Mouse (Mus musculus): ENCODE measurements around the gene Camkk2.

Gene Camkk2

DNA sequence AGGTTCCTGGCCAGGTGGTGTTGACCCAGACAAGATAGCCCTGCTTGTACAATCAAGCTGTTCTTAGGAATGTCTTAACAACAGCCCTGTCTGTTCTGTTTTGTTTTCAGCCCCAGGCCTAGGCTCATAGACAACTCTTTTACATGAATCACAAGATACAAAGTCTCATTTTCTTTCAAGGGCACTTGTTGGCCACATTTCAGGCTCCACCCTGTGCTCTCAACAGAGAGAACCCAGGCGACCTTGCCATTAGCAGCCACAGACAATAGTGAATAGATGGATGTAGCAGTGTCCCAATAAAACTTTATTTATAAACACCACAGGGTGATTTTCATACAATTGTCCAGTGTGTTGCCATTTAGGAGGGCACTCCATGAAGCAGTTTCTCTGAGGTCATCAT is 2.9 kb upstream of the Camkk2 start:
- DNase-seq (ENCODE audit: low spot score), result no peak

DNA sequence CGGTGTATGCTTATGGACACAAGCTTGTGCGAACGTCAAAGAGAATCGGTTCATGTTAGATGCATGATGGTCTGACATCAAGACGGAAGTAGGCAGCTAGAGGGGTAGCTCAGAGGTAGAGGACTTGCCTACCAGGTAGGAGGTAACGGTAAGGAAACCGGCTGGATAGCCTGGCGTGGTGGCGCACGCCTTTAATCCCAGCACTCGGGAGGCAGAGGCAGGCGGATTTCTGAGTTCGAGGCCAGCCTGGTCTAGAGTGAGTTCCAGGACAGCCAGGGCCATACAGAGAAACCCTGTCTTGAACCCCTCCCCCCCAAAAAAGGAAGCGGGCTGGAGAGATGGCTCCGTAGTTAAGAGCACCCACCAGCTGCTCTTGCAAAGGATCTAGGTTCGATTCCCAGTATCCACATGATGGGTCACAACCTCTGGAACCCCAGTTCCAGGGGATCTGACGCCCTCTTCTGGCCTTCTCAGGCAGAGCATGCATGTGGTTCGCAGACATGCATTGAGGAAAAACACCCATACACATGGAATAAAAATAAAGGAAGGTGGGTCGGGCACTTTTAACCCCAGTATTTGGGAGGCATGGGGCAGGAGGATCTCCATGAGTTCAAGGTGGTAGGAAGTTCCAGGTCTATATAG is 1.7 kb upstream of the Camkk2 start:
- no peak for DNase-seq (ENCODE audit: low spot score)

DNA sequence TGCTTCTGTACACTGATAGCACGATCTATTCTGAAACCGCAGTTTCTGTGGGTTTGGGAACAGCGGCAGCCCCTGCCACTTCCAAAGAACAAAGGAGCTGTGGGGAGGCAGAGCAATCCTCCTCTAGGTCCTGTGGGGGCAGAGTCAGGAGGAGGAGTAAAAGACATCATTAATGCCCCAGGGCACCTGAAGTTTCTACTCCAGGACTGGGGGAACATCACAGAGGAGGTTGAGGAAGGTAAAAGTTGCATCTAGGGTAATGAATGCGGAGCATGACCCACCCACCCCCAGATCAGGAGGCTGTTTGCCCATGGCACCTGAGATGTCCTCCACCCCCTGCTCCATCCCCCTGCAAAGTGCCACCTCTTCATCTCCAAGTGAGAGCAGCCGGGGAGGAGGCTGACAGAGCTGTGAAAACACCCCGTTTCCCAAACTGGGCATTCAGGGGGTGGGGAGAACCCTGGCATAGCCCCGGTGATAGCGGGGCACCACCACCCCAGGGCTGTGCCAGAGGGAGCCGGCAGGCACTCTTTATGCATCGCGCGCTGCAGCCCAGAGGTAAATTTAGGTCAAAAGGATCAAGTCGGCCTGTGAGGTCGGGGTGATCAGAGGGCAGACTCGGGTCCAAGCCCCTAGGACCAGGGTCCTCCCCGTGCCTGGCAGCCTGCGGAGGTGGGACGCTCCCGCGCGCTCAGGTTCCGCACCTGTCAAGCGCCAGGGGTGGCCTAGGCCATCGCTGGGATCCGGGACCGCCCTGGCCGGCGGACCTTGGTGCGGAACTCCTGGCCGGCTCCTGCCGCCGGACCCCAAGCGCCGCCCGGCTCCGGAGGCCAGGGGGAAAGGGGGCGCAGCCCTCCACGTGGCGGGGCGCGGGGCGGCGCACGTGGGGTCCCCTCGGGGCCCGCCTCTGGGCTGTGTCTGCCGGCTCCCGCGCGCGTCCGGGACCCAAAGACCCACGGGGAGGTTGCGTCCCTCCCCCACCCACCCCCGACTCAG is 680 bp downstream of the Camkk2 start:
- peak; percentile 11 for DNase-seq (ENCODE audit: low spot score)

DNA sequence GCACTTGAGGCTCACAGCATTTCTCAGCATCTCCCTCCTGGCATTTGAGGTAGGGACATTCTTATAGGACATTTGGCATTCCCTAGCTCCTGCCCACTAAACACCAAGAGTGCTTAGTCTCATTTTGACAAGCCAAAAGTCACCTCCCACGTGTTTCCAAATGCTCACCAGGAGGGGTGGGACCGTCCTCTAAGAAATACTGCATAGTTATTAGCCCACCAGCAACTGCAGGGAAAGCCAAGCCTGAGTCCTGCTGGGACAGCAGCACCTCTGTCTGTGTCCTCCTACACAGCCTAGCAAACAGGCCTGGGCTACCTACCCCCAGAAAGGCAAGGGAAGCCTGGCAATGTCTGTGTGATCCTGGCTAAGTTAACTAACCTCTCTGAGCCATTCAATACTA is 1.9 kb downstream of the Camkk2 start:
- no peak for DNase-seq (ENCODE audit: low spot score)

DNA sequence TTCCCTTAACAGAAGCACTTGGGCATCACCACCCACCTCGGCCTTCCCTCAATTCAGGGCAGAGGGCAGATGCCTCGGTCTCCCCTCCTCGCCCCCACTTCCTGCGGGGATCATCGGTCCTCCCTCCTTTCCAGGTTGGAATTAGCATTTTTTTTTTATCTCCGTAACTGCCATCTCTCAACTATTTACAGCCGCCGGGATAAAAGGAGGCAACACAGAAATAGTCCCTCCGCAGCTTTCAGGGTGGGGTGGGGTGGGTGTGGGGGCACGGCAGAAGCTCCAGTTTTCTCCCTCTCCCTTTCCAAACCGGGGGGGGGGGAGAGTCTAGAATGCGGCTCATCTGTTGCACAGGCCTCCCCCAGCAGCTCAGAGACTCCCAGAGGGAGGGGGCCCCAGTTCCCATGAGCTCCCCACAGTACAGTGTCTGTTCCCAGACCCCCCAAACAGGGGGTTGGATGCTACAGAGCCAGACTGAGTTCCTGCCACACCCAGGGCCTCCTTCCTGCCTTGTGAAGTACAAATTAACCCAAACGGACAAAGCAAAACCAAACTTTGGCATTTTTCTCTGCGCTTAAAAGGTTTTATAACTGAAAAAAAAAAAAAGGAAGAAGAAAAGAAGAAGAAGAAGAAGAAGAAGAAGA is 3.4 kb downstream of the Camkk2 start:
- no peak for DNase-seq (ENCODE audit: low spot score)

DNA sequence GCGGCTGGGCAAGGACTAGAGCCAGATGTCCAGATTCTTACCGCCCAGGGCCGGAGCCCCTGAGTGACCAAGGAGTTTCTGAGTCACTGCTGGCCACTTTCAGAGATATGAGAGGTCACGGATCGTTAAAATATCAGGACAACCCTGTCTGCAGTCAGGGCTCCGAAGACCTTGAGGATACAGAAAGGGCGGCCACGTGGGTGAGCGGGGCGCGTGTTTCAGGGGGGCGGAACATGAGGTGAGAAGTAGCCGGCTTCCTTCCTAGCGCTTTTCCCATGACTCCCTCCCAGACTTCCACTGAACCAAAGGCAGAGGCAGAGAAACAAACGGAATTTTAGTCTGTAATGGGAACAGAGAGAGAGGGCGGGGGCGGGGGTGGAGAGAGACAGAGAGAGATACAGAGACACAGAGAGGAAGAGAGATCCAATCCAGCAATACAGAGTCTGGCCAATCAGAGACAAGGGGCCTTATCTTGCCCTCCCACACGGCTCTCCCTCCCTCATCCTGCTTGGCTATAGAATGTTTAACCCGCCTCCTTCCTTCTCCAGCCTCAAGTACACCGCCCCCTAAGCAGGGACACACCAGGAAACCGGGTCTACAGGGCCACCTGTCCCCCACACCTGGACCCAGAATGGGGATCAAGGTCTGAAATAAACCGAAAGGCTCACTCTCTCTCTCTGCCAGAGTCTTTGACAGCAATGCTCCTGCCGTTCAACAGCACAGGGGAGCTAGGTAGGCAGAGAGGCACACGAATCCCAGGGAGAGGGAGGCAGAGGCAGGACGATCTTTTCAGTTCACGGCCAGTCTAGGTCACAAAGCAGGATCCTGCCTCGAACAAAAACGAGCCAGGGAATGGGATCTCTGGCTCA is 4.2 kb downstream of the Camkk2 start:
- DNase-seq (ENCODE audit: low spot score), result peak; percentile 25

DNA sequence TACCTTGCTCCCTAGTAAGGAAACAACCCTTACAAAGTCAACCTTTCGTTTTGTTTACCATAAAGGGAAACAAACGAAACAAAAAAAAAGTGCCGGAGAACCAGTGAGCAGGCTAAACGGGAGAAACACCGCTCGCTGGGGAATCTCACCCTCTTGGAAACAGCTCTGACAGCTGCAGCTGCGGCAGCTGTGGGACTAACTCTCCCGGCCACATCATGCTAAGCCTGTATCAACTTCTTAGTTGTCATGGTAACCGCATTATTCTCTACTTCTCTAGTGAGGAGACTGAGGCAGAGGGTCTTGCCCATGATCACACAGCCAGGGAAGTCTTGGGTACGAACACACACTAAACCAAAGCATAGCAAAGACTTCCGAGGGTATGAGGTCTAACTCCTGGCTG is 5.5 kb downstream of the Camkk2 start:
- DNase-seq (ENCODE audit: low spot score), result no peak

DNA sequence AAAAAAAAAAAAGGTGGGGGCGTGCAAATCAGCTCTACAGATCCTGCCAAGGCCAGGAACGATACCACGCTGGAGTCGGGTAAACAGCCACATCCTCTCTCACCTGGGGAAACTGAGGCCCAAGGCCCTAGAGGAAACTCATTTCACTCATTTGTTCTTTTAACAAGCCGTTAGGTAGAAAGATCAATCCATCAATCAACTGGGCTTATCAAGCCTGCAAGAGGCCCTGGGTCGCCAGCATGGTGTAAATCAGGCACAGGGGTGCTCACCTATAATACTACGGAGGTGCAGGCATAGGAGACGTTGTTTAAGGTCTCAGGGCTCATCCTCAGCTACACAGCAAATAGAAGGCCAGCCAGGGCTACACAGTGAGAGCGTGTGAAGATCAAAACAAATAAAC is 7.8 kb downstream of the Camkk2 start:
- no peak for DNase-seq (ENCODE audit: low spot score)

DNA sequence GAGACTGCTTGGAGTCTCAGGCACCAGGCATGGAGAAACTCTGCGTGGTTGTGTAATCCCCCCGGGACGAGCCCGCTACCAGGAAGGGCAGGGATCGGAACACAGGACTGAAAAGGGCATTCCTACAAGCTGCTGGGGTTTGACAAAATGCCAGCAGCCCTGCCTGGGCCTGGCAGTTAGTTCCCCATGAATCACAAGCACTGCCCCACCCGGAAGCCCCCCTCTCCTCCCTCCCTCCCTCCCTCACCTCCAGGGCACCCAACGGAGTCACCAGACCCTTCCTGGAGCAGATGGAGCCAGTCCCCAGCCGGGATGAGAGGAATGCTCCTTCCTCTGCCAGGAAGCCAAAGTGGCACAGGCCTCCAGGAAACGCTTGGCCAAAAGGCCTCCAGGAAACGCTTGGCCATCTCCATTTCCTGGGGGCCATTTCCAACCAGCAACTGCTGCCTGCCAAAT is 8.4 kb downstream of the Camkk2 start:
- DNase-seq (ENCODE audit: low spot score), result peak; percentile 78

DNA sequence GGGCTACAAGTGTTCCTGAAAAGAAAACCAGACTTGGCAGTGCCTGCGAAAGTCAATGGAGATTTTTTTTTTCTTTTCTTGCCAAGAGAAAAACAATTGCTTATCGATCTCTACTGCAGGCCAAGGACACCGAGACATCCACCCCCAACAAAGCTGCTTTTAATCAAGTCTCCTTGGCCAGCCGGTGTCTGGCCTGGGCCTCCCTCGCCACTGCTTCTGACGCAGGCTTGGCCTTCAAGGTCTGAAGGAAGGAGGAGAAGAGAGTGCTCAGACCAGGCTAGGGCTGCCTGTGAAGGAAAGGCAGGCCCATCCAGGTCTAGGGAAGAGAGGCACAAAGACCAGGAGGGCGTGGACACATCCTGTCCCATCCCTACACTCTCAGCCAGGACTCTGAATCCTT is 8.9 kb downstream of the Camkk2 start:
- DNase-seq (ENCODE audit: low spot score), result peak; percentile 55

DNA sequence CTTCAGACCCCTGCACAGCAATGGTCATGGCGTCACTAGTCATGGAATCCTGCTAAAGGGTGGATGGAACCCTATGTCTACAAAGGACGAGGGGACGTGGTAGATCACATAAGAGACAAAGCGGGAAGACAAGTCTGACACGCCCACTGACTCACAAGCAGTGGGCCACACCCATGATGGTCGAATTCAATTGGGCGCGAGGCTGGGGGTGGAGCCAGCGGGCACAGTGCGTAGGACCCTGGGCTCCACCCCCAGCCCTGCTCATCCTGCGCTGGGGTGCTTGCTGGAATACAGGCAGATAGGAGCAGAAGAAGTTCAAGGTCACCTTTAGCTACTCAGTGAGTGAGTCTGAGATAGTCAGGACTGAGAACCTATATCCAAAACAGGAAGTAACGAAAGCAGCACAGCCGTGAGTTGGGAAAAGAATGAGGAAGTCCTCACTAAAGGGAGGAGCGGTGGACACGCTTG is 10.1 kb downstream of the Camkk2 start:
- DNase-seq (ENCODE audit: low spot score), result no peak

DNA sequence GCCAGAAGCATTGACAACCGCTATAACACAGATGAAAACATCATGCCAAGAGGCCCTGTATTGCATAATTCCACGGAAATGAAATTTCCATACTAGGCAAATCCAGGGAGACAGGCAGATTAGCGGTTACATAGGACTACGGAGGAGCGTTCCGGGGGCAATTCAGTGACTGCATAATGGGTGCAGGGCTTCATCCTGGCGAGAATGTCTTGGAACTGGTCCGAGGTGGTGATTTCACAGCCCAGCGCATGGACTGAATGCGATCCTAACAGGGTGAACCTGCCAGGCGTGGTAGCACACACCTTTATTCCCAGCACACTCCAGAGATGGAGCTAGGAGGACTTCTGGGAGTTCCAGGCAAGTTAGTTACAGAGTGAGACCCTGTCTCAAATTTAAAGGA is 11.9 kb downstream of the Camkk2 start:
- no peak for DNase-seq (ENCODE audit: low spot score)

DNA sequence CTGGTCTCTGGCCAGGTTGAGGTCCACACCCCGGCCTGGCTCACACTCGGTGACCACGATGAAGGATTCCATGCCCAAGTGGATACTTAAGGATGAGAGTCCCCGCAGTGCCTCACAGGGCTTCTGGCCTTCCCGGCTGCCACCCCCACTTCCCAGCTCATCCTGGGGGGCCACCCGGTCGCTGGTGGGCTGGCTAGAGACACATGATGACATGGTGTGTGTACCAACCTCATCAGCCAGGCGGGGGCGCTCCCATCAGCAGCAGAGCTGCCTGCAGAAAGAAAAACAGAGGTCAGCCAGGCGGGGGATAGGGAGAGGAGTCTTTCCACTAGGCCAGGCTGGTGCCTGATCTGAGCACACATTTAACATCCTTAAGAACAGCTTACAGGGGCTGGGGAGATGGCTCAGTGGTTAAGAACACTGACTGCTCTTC is 15.2 kb downstream of the Camkk2 start:
- DNase-seq (ENCODE audit: low spot score), result no peak

DNA sequence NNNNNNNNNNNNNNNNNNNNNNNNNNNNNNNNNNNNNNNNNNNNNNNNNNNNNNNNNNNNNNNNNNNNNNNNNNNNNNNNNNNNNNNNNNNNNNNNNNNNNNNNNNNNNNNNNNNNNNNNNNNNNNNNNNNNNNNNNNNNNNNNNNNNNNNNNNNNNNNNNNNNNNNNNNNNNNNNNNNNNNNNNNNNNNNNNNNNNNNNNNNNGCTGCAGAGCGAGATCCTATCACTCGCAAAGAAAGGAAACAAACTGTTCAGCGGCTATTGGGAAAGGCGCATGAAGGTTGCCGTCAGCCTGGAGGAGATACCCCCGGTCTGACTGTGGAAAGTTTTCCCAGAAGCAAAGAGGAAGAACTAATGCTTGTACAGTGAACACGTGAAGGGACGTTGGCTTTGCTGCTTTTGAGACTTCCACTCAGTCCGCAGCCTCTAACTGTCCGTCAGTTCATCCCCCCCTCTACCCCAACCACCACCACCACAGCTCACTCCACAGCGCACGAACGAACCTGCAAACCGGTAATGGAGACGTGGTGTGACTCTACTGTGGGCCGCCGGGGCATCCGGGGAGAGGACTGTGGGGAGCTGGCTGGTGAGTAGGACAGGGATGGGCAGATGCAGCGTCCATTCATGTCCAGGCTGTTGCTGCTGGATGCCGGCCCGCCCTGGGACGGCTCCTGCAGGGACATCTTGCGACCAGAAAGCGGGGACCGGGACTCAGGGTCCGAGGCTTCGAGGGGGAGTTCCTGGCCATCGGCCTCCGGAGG is 15.8 kb downstream of the Camkk2 start:
- DNase-seq (ENCODE audit: low spot score), result no peak

DNA sequence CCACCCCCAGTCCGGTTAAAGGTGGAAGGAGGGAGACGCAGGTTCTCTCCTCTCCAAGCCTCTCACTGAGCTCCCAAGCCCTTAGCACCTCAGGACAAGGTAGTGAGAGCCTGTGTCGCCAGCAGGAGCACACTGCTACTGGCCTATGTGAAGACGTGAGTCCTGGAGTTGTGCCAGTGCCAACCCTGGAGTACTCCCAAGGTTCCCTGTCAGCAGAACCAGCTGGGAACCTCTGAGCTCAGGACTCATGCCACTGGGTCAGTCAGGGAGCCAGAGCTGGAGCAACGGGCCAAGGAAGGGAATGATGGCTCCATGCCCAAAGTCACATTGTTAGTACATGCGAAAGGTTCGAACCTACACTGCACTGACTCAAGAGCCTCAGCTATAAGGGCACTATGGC is 22.5 kb downstream of the Camkk2 start:
- no peak for DNase-seq (ENCODE audit: low spot score)

DNA sequence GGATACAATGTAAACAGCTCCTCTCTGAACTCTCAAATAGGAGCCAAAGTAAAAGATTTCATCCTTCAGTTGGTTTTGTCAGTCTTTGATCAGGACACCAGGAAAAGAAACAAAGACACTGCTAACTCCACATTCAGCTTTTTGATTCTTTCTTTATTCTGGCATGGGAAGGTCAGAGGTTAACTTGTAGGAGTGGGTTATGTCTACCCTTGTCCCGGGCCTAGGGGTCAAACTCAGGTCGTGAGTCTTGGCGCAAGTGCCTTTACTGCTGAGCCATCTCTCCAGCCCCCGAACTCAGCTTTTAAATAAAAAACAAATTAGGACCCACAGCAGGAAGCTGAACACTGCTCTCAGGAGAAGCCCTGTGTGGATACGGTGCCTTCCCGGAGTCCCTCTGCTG is 23.1 kb downstream of the Camkk2 start:
- DNase-seq (ENCODE audit: low spot score), result no peak

DNA sequence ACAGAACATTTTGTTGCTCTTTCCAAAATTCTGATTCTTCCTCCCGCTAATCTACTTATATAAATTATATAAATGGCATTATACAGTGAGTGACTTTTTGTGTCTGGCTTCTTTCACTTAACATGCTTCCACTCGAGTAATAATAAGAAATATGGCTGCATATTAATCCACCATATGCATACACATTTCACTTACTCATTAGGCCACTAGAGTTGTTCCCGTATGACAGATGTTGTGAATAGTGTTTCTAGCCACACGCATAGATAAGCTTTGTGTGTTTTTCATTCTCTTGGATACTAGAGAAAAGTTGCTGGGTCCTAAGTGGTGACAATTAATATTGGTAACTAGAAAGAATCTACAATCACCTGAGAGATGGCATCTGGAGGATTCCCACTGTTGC is 23.6 kb downstream of the Camkk2 start:
- no peak for DNase-seq (ENCODE audit: low spot score)

DNA sequence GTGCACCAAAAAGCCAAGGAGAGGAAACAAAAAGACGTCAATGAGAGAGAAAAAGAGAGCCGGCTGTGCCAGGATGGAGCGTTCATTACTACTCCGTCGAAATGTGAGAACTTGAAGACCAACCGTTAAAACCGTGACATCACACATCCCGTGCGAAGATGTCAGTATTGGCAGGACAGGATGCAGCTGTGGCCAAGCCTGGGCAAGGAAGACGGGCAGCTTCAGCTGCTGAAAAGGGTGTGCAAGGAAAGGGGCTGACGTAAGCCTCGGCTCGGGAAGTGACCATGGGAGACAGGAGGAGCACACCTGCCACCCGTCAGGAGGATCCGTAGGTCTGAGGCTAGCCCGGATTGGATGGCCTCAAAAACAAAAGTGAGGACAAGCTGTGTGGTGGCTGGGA is 24.7 kb downstream of the Camkk2 start:
- DNase-seq (ENCODE audit: low spot score), result no peak

DNA sequence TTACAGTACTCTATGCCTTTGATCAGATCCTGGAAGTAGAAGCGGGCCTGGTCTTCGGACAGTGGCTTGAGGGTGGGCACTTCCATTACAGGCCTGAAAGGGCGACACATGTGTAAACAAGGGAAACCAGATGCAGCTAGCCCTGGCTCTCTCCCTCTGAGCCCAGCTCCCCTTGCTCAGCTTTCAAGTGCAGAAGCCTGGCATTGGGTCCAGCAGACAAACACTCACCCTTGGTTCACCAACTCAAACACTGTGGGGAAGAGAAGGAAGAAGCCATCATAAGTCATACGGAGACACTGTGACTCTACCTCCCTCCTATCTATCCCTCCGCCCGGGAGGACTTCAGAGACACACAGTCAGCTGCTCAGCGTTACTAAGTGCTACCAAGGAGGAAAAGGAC is 31.3 kb downstream of the Camkk2 start:
- DNase-seq (ENCODE audit: low spot score), result no peak

DNA sequence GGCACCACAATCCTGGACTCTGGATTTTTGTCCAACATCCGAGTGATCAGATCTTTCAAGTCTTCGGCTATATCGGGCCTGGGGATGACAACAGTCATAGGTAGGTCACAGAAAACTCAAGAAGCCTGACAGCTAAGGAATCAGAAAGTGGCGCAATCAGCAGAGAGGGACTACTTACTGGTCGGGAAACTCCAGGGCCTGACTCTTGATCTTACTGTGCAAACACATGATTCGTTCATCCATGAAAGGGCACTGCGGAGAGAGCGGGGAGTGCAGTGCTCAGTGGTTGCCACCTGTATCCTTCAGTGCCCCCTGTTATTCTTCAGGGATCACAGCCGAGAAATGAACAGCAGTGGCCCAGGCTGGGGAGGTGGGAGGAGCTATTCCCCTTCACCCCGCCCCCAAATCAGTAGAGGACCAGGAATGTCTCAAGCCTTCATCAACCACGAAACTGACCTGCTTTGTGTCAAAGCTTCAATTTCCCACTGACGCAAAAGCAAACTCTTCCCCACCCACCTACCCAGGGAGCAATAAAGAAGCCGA is 35.3 kb downstream of the Camkk2 start:
- no peak for DNase-seq (ENCODE audit: low spot score)

DNA sequence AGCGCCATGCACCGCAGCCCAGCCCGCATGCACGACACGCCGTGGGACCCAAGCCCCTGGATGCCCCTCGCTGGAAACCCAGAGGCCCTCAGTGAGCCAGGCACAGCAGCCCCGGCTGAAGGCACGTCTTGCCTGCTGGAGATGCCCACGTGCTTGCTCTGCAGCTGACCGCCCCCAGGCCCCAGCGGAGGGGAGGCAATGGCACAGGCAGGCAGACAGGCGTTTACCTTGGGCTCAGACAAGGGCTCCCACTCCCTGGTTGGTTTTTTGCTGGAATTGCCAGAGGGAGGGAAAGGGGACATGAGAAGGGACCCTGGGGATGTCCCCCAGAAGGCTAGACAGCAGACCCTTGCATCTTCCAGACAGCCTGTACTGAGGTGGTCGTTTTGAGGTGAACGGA is 42.4 kb downstream of the Camkk2 start:
- no peak for DNase-seq (ENCODE audit: low spot score)

Data from MN1 (cell line).